Mouse (Mus musculus) neutrophil, adult 83 days (primary cell): ENCODE measurements around the gene Plekhg4. TPM values are rescaled to one million over a fixed set of nuclear protein-coding genes. Genes with fewer than 3 reads are reported as not detected.

Experiments
- total RNA-seq, 2 experiments: library from RNA; stranded (reverse); gene quantifications; one replicate each; pipeline ENCODE4 v1.2.4; 2023

Plekhg4 gene
- under 1 TPM in 1 of 2 experiments, not detected in 1; 0.22 TPM for total RNA-seq

DNA sequence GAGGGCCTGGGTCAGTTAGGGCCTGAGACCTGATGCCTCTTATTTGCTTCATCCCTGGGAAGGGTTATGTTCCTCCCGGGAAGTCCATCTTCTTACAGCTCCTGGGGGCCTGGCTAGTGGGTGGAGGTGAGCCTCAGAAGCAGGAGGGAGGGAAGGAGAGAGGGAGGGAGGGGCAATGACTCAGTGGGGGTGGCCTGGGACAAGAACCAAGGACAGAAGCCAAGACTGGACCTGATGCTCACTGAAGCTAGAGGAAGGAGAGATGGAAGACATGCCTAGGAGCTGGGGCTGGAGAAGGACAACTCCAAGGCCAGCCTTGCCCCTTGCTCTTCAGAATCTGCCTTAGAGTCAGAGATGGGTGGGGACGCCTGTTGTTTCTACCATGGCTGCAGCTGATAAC lies at the start of gene Plekhg4:
Plekhg4 (plus strand) TSS at position 243 of the 400 bp plus-strand sequence.

DNA sequence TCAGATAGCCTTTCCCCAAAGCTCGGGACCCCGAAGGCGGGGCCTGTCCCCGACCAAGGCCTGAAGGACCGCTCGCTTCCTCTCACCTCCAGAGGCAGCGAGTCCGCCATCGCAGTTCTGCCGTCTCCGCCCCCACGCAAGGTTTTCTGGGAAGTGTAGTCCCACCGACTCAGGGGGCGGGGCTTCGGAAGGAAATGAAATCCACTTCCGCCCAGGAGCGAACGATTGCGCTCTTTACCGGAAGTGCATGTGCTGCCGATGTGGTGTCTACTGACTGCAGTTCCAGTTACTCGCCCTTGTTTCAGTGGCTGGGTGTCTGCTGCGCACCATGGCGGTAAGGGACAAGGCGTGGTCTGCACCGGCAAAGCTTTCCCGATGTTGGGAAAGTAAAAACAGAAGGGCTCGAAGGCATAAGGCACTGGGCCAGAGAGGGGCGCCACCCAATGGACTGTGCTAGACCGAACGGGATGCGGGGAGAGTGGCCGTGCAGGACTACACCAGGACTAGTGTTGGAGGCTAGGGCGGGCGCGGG lies 46.9 kb upstream of the Plekhg4 start, which contains the start of the genes Lrrc29 and Tmem208:
Lrrc29 (minus strand) TSS at position 138 of the 532 bp plus-strand sequence.
Tmem208 (plus strand) TSS at position 214 of the 532 bp plus-strand sequence.

DNA sequence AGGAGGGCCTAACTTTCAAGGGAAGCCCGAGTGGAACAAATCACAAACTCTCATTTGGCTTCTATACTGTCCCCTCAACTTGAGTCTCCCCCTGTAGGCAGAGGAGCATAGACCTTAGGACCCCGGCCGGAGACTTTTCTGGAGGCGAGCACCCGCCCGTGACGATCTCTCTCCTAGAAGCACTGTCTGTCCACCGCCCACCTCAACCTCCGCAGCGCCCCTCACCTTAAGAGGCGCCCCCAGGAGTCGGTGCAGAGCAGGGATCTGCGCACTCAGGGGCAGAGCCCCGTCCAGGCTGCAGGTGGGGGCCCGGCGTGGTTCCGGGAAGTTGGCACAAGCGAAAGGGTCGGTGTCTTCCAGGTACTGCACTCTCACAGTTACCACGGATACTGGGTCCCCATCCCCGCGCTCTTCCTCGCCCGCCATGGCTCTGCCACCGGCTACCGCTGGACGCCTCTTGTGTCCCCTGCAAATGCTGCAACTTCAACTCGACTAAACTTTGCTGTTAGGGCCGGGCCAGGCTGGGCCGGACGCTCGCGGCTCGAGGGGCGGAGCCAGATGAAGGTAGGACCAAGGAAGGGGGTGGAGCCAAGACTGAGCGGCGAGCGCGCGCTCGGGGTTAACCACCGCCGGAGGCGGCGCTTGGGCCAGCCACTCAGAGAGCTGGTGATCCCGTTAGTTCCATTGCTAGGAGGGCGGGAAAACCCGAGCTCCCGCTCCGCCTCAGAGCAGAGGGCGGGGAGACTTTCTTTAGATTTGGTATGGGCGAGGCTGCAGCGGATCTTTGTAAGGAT lies 25.4 kb upstream of the Plekhg4 start, which contains the start of gene Fhod1:
Fhod1 (minus strand) TSS at position 526 of the 794 bp plus-strand sequence.

DNA sequence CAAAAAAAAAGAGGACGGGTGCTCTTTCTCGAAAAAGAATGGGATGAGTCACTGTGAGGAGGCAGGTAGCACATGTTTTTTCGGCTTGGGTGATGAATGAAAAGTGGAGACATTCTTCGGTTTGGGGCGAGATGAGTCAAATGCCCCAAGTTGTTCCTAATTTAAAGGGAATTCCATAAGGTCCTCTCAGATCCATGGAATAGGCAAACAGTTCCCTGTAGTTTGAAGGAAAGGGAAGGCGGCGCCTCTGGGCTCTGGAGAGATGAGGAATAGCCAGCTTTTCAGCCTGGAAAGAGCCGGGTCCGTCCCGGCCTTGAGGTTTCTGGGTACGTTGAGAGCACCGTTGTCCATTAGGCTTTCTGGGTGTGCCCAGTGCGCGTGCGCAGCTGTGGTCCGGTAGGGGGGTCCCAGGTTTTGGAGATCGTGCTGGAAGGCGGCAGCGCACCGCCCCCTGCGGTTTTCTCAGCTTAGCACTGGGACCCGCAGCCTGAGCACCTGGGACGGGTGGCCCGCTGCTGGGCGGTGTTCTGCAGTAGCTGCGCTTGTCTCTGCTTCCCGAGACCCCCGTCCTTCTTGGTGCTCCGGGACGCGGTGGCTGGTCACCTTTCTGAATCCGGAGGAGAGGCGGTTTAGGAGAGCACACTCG lies 24.5 kb upstream of the Plekhg4 start, which contains the start of gene Slc9a5:
Slc9a5 (plus strand) TSS at position 394 of the 646 bp plus-strand sequence.

DNA sequence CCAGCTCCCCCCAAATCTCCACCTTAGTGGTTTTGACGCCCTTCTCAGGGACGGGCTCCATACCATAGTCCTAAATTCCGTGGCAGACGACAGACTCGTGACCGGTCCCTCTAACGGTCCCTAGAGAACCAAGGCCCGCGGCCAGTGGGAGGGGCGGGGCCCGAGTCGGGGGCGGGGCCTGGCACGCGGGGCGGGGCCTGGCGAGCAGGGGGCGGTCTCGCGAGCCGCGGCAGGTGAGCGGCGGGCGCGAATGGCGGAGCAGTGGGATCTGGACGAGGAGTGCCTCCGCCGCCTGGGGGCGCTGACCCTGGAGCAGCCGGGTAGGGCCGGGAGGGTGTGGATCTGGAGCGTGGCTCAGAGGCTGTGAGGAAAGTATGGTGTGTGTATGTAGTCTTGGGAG lies 40.3 kb downstream of the Plekhg4 start, which contains the start of the genes Kctd19 and Lrrc36:
Kctd19 (minus strand) TSS at position 112 of the 400 bp plus-strand sequence.
Lrrc36 (plus strand) TSS at position 181 of the 400 bp plus-strand sequence.

Other genes with a start within 250 kb of the Plekhg4 start
- gene Ces4a, start 241.5 kb upstream of the Plekhg4 start, total RNA-seq: not detected
- gene Cbfb, start 202.6 kb upstream of the Plekhg4 start, total RNA-seq: 10 to 100 TPM; 75.7 to 84.6 TPM
- 10 to 100 TPM; 28.4 to 40.9 TPM for gene D230025D16Rik, start 148.1 kb upstream of the Plekhg4 start, total RNA-seq
- gene B3gnt9, start 118.1 kb upstream of the Plekhg4 start, total RNA-seq: 1 to 10 TPM in 1 of 2 experiments, under 1 TPM in 1; 0.46 to 1.0 TPM
- 10 to 100 TPM; 14.7 to 15.1 TPM for gene Tradd, start 108.7 kb upstream of the Plekhg4 start, total RNA-seq
- gene Fbxl8, start 108.6 kb upstream of the Plekhg4 start, total RNA-seq: 1 to 10 TPM; 4.4 to 7.2 TPM
- under 1 TPM in 1 of 2 experiments, not detected in 1; 0.75 TPM for gene Hsf4, start 103.5 kb upstream of the Plekhg4 start, total RNA-seq
- gene Nol3, start 97.1 kb upstream of the Plekhg4 start, total RNA-seq: not detected
- gene 4931428F04Rik, start 83.4 kb upstream of the Plekhg4 start, total RNA-seq: 1 to 10 TPM; 1.4 to 1.8 TPM
- gene Exoc3l, start 77.2 kb upstream of the Plekhg4 start, total RNA-seq: 1 to 10 TPM; 1.0 to 1.5 TPM
- gene E2f4, start 75.6 kb upstream of the Plekhg4 start, total RNA-seq: 10 to 100 TPM; 58.9 to 66.0 TPM
- gene Elmo3, start 67.7 kb upstream of the Plekhg4 start, total RNA-seq: 1 to 10 TPM in 1 of 2 experiments, under 1 TPM in 1; 0.81 to 1.7 TPM
- gene Lrrc29, start 47.0 kb upstream of the Plekhg4 start, total RNA-seq: 1 to 10 TPM; 5.8 to 6.6 TPM
- 10 to 100 TPM; 25.0 to 27.3 TPM for gene Tmem208, start 46.9 kb upstream of the Plekhg4 start, total RNA-seq
- 10 to 100 TPM; 32.7 to 37.5 TPM for gene Fhod1, start 25.3 kb upstream of the Plekhg4 start, total RNA-seq
- 1 to 10 TPM in 1 of 2 experiments, under 1 TPM in 1; 0.82 to 1.2 TPM for gene Slc9a5, start 24.4 kb upstream of the Plekhg4 start, total RNA-seq
- under 1 TPM in 1 of 2 experiments, not detected in 1; 0.13 TPM for gene Kctd19, start 40.2 kb downstream of the Plekhg4 start, total RNA-seq
- gene Lrrc36, start 40.3 kb downstream of the Plekhg4 start, total RNA-seq: under 1 TPM in 1 of 2 experiments, not detected in 1; 0.24 TPM
- gene Tppp3, start 98.3 kb downstream of the Plekhg4 start, total RNA-seq: 1 to 10 TPM; 6.6 to 8.5 TPM
- gene Zdhhc1, start 123.6 kb downstream of the Plekhg4 start, total RNA-seq: 1 to 10 TPM; 1.1 to 2.7 TPM
- not detected for gene Hsd11b2, start 145.5 kb downstream of the Plekhg4 start, total RNA-seq
- gene Atp6v0d1, start 192.8 kb downstream of the Plekhg4 start, total RNA-seq: 100 to 1,000 TPM; 144 to 160 TPM
- 10 to 100 TPM; 16.3 to 18.2 TPM for gene Ripor1, start 232.0 kb downstream of the Plekhg4 start, total RNA-seq